Mouse (Mus musculus): Measurements from ENCODE around the gene Gm10188. TPM values are rescaled to one million over a fixed set of nuclear protein-coding genes. Genes with fewer than 3 reads are reported as not detected.
A peak's percentile ranks its signal among the peaks of the same experiment; 100 is the strongest.

Gm10188 gene
- total and polyA plus RNA-seq, 2 experiments from 2014 or later, result not detected

DNA sequence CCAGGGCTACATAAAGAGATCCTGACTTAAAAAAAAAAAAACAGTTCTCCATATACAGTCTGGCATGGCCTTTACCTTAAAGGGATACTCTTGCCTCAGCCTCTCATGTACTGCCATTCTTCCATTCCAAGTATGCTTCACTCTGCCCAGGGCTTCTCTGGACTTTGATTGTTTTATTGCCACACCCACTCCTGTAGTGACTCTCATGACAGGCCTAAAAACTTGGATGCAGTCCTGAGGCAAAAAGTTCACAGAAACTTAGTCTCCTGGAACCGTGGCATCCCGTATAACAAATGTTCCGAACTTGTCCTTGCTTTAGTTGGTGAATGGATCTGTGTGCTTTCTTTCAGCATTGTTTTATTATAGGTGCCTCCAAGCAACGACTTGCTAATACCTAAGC is 17.1 kb upstream of the Gm10188 start:
- no peak for TF ChIP-seq CTCF (IDR thresholded peaks at IDR 0.05; ENCODE audit: low read depth)
- 90% methylated on average over 4 of the region's 4 CpGs for WGBS

DNA sequence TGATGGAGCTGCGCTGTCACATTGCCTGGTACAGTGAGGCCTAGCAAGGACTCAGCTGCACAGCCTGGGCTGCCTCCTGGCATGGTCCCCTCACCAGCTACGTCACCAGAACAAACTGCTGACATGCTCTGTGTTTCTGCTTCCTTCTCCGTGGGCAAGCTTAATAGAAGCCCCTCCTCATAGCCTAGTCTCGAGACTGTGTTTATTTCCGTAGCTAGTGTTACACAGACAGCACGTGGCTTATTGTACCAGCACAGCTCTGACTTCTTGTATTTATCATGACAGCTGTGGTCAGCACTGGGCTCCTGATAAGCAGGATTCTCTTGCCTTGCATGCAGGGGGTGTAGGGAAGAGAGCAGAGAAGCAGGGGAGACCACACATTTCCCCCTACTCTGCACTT is 16.6 kb upstream of the Gm10188 start:
- Histone ChIP-seq H3K4me2 (ENCODE audit: low read depth) (no peak overlapping the region), H3K9me3 (ENCODE audit: low read length) (no peaks in the 10 kb centered on the region), H3K4me1 (ENCODE audit: insufficient read depth) (no peaks in the 10 kb centered on the region), H3K27ac (ENCODE audit: low read depth, low read length) (no peak overlapping the region), H3K27me3 (ENCODE audit: insufficient read depth, low read length) (no peaks in the 10 kb centered on the region), H3K4me3 (ENCODE audit: low read depth, low read length) (no peak overlapping the region), H3K36me3 (ENCODE audit: insufficient read depth) (no peaks in the 10 kb centered on the region), H3K9ac (no peak overlapping the region)
- no peak for TF ChIP-seq CTCF (IDR thresholded peaks at IDR 0.05; ENCODE audit: low read depth)
- ATAC-seq, result peak; percentile 59
- DNase-seq, result no peak
- WGBS, result 52% methylated on average over 6 of the region's 6 CpGs

More for the DNA sequence above, 17.1 kb upstream of the Gm10188 start:
- Histone ChIP-seq H3K4me3 (ENCODE audit: low read depth, low read length) (no peak overlapping the region), H3K27me3 (ENCODE audit: insufficient read depth, low read length) (no peaks in the 10 kb centered on the region), H3K36me3 (ENCODE audit: insufficient read depth) (no peaks in the 10 kb centered on the region), H3K9me3 (ENCODE audit: low read length) (no peaks in the 10 kb centered on the region), H3K27ac (ENCODE audit: low read depth, low read length) (no peak overlapping the region), H3K4me2 (ENCODE audit: low read depth) (no peak overlapping the region), H3K9ac (no peak overlapping the region), H3K4me1 (ENCODE audit: insufficient read depth) (no peaks in the 10 kb centered on the region)
- ATAC-seq (no peak), DNase-seq (no peak)

DNA sequence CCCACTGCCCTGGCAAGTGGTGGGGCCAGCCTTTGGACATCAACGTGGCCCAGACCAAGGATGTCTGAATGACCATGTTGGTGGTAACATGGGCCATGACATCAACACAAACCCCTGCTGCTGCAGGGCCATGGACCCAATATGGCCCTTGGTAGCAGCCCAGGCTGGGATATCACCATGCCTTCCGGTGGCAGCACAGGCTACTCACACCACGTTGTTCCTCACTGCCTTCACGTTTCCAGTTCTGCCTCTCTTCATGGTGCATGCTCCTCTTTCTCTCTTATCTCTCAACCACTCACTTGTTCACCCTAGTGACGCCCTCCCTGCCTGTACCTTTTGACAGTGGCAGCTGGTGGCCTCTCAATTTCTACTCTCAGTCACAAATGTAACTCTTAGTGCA is 15.4 kb upstream of the Gm10188 start:
- no peak for TF ChIP-seq CTCF (IDR thresholded peaks at IDR 0.05; ENCODE audit: low read depth)
- ATAC-seq, result no peak
- DNase-seq, result no peak

DNA sequence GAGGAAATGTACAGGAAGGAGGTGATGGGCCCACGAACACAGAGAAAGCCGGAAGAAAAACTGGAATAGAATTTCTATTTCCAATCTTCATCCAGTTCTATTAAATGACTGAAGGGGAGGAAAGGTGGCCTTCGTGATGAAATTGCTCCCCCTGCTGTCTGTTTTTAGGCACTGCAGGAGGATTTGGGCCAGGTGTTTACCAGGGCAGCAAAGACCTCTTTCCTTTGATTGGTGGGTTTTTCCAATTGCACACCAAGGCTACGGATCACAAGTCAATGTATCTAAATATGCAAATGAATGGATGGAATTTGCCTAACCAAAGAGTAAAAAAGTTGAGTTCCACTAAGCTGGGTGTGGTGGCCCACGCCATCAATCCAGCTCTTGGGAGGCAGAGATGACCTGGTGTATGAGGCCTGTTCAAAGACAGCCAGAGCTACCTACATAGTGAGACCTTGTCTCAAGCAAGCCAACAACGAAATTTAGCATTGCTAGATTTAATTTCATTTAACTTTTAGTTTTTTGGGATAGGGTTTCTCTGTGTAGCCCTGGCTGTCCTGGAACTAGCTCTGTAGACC is 8.1 kb upstream of the Gm10188 start:
- Histone ChIP-seq H3K4me1 (ENCODE audit: insufficient read depth) (no peaks in the 10 kb centered on the region), H3K27ac (ENCODE audit: low read depth, low read length) (no peak overlapping the region), H3K36me3 (ENCODE audit: insufficient read depth) (no peaks in the 10 kb centered on the region), H3K9me3 (ENCODE audit: low read length) (no peaks in the 10 kb centered on the region), H3K4me3 (ENCODE audit: low read depth, low read length) (no peak overlapping the region), H3K4me2 (ENCODE audit: low read depth) (no peak overlapping the region), H3K27me3 (ENCODE audit: insufficient read depth, low read length) (no peaks in the 10 kb centered on the region), H3K9ac (no peak overlapping the region)
- WGBS, result 20% methylated on average over 6 of the region's 6 CpGs
- ATAC-seq (peak; percentile 36; the same call in 1 of the 2 replicates), DNase-seq (peak; percentile 81)
- TF ChIP-seq CTCF (IDR thresholded peaks at IDR 0.05; ENCODE audit: low read depth), result peak; percentile 91

More for the DNA sequence above, 15.4 kb upstream of the Gm10188 start:
- no peaks in the 10 kb centered on the region for H3K9me3 ChIP-seq (ENCODE audit: low read length)
- no peak overlapping the region for H3K4me3 ChIP-seq (ENCODE audit: low read depth, low read length)
- H3K4me2 ChIP-seq (ENCODE audit: low read depth), result no peak overlapping the region
- WGBS, result 79% methylated on average over 5 of the region's 5 CpGs
- no peaks in the 10 kb centered on the region for H3K36me3 ChIP-seq (ENCODE audit: insufficient read depth)
- H3K9ac ChIP-seq, result no peak overlapping the region
- H3K4me1 ChIP-seq (ENCODE audit: insufficient read depth), result no peaks in the 10 kb centered on the region
- H3K27me3 ChIP-seq (ENCODE audit: insufficient read depth, low read length), result no peaks in the 10 kb centered on the region
- no peak overlapping the region for H3K27ac ChIP-seq (ENCODE audit: low read depth, low read length)

DNA sequence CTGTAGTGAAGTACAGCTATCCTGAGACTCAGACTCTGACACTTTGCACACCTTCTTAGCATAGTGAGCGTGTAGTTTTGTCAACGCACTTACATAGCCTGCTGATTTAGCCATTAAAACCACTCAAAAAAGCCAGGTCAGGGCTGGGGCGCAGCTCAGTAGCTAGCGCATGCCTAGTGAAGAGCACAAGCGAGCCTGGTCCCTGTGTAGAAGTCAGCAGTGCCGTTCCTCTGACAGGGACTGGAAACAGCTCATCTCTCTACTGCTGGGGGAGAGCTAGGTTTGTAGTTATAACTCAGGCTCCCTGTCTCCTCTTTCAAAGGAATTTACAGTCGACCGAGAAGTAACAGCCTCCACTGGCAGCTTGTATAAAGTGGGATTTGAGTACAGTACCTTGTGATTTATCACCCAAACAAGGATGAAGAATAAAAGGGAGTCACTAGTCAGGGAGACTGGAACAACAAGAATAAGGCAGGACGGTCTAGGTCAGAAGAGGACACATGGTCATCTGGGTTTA is 5.2 kb upstream of the Gm10188 start:
- Histone ChIP-seq H3K9me3 (ENCODE audit: low read length) (no peaks in the 10 kb centered on the region), H3K27me3 (ENCODE audit: insufficient read depth, low read length) (no peaks in the 10 kb centered on the region), H3K4me1 (ENCODE audit: insufficient read depth) (no peaks in the 10 kb centered on the region), H3K27ac (ENCODE audit: low read depth, low read length) (no peak overlapping the region), H3K4me2 (ENCODE audit: low read depth) (no peak overlapping the region), H3K36me3 (ENCODE audit: insufficient read depth) (no peaks in the 10 kb centered on the region), H3K9ac (no peak overlapping the region), H3K4me3 (ENCODE audit: low read depth, low read length) (no peak overlapping the region)
- WGBS, result 74% methylated on average over 9 of the region's 9 CpGs
- no peak for DNase-seq
- no peak for ATAC-seq
- TF ChIP-seq CTCF (IDR thresholded peaks at IDR 0.05; ENCODE audit: low read depth), result no peak

DNA sequence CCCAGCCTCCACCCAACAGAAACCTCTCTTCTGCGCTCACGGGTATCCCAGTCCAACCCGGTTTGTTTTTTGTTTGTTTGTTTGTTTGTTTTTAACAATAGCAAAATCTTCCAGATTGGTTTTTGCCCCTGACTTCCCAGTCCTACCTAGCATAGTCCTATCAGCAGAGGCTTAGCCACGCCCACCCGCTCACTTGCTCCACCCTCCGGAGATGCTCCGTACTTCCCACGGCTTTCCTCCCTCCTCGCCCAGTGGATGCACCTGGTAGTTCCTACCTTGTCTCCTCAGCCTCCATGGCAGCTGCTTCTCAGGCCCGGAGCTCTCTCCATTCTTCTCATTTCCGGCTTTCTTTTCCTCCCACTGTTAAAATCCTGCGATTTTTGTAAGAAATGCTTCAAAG is 4.0 kb upstream of the Gm10188 start:
- Histone ChIP-seq H3K36me3 (ENCODE audit: insufficient read depth) (no peaks in the 10 kb centered on the region), H3K27me3 (ENCODE audit: insufficient read depth, low read length) (no peaks in the 10 kb centered on the region), H3K9me3 (ENCODE audit: low read length) (no peaks in the 10 kb centered on the region), H3K4me1 (ENCODE audit: insufficient read depth) (no peaks in the 10 kb centered on the region), H3K9ac (no peak overlapping the region), H3K27ac (ENCODE audit: low read depth, low read length) (no peak overlapping the region), H3K4me3 (ENCODE audit: low read depth, low read length) (no peak overlapping the region), H3K4me2 (ENCODE audit: low read depth) (no peak overlapping the region)
- TF ChIP-seq CTCF (IDR thresholded peaks at IDR 0.05; ENCODE audit: low read depth), result peak; percentile 54
- DNase-seq (no peak), ATAC-seq (peak; percentile 74)
- 23% methylated on average over 12 of the region's 12 CpGs for WGBS

DNA sequence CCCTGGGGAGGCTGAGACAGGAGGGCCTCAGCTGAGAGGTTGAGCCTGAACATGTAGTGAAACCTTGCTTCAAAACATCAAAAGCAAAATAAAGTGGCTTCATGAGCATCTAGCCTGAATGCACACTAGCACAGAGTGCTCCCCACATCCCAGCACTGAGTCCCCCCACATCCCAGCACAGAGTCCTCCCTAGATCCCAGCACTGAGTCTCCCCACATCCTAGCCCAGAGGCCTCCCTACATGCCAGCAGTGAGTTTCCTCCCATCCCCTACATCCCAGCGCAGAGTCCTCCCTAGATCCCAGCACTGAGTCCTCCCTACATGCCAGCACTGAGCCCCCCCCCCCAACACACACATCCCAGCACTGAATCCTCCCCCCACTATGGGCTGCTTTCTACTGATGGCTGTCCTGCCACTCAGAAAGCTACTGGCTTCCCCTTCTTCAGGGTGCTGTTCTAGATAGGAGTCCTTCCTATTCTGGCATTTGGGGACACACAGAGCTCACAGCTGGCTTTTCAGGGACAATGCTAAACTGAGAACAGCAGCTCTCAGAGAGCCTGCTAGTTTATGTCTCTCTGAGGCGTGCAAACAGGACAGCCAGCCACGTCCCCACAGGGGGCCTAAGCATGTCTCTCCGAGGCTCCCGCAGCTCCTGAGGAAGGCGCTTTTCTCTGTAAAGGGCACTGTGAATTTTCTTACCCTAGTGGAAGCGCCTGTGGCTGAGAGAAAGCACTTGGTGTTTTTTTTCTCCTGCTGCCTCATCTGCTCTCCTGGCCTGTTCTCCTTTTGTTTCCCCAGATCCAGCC is 2.1 kb upstream of the Gm10188 start:
- 0 out of 2 replicates have a peak overlapping the region, but pooled peaks have one; percentile 7 for H3K9ac ChIP-seq

More for the DNA sequence above, 2.1 kb upstream of the Gm10188 start:
- no peaks in the 10 kb centered on the region for H3K9me3 ChIP-seq (ENCODE audit: low read length)
- H3K36me3 ChIP-seq (ENCODE audit: insufficient read depth), result no peaks in the 10 kb centered on the region
- WGBS, result 31% methylated on average over 7 of the region's 7 CpGs
- ATAC-seq (peak; percentile 21; the same call in 1 of the 2 replicates), DNase-seq (no peak)
- no peak for TF ChIP-seq CTCF (IDR thresholded peaks at IDR 0.05; ENCODE audit: low read depth)
- H3K4me3 ChIP-seq (ENCODE audit: low read depth, low read length), result no peak overlapping the region
- H3K27ac ChIP-seq (ENCODE audit: low read depth, low read length), result 0 out of 2 replicates have a peak overlapping the region, but pooled peaks have one; percentile 21
- H3K4me2 ChIP-seq (ENCODE audit: low read depth), result no peak overlapping the region
- H3K27me3 ChIP-seq (ENCODE audit: insufficient read depth, low read length), result no peaks in the 10 kb centered on the region
- H3K4me1 ChIP-seq (ENCODE audit: insufficient read depth), result no peaks in the 10 kb centered on the region

Measured in forebrain, postnatal 0 days (tissue).